ENCODE assay signal across 12 mouse cellular contexts in the genomic region with DNA sequence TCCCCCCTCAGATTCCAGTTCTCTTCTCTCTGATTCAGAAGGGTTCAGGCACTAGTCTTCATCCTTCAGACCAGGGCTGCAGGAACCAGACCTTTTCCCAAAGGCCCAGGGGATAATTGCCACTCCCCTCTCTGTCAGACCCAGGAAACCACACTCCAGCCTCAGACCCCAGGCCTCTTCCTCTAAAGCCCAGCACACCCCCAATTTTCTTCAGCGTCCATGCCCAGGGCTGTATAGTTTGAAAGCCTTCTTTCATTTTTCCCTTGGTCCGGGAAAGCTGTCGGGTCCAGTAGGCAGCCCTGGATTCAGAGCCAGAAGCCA. TPM values are rescaled to one million over a fixed set of nuclear protein-coding genes. Genes with fewer than 3 reads are reported as not detected.
DNase-seq lines count a peak whose midpoint lies in the region; ATAC-seq lines count a peak whose summit lies in the region.
"Had no signal": no experiment of that assay in that cellular context is flagged by ENCODE, and none has a peak within 500 bp of the region (broad histone marks: within the 10 kb centered on the region; RNA-seq: fewer than 3 reads in every experiment).

No protein-coding gene starts in this region.

- H3K36me3 ChIP-seq in hindbrain, embryonic 16.5 days (ENCODE audit: control insufficient read depth, insufficient read depth, low read length), result peaks cover 2% of the 10 kb centered on the region; the same call in 1 of the 2 replicates
- no peaks in the 10 kb centered on the region for H3K36me3 ChIP-seq in hindbrain, embryonic 11.5 days (ENCODE audit: control insufficient read depth, insufficient read depth, low read length)
- H3K36me3 ChIP-seq in midbrain, embryonic 11.5 days (ENCODE audit: control insufficient read depth, insufficient read depth, low read length), result no peaks in the 10 kb centered on the region
- H3K36me3 ChIP-seq in midbrain, embryonic 14.5 days (ENCODE audit: control insufficient read depth, insufficient read depth, low read length), result 0 out of 2 replicates have a peak, but pooled peaks cover 5% of the 10 kb centered on the region
- H3K36me3 ChIP-seq: forebrain, embryonic 12.5 days; stomach, embryonic 15.5 days had no signal

- no peak overlapping the region for H3K4me2 ChIP-seq in hindbrain, embryonic 16.5 days (ENCODE audit: low read length)
- no peak overlapping the region for H3K4me2 ChIP-seq in hindbrain, embryonic 11.5 days (replicated peaks; ENCODE audit: low read depth, low read length)
- H3K4me2 ChIP-seq in midbrain, embryonic 11.5 days, result no peak overlapping the region
- H3K4me2 ChIP-seq in midbrain, embryonic 14.5 days (ENCODE audit: low read length), result no peak overlapping the region
- H3K4me2 ChIP-seq: forebrain, embryonic 12.5 days; neural tube, embryonic 13.5 days; stomach, embryonic 15.5 days had no signal

- H3K27ac ChIP-seq in hindbrain, embryonic 16.5 days (ENCODE audit: low read depth, low read length), result no peak overlapping the region
- no peak overlapping the region for H3K27ac ChIP-seq in hindbrain, embryonic 11.5 days (ENCODE audit: low read depth, low read length)
- H3K27ac ChIP-seq in midbrain, embryonic 11.5 days (ENCODE audit: low read depth, low read length), result no peak overlapping the region
- no peak overlapping the region for H3K27ac ChIP-seq in midbrain, embryonic 14.5 days (replicated peaks; ENCODE audit: low read depth, low read length)
- H3K27ac ChIP-seq: forebrain, embryonic 12.5 days; heart, embryonic 10.5 days; neural tube, embryonic 13.5 days; stomach, embryonic 15.5 days had no signal

- no peaks in the 10 kb centered on the region for H3K27me3 ChIP-seq in hindbrain, embryonic 16.5 days (replicated peaks; ENCODE audit: control insufficient read depth, insufficient read depth, low read length)
- no peaks in the 10 kb centered on the region for H3K27me3 ChIP-seq in hindbrain, embryonic 11.5 days (ENCODE audit: control insufficient read depth, insufficient read depth, low read length)
- no peaks in the 10 kb centered on the region for H3K27me3 ChIP-seq in midbrain, embryonic 11.5 days (ENCODE audit: control insufficient read depth, insufficient read depth, low read length)
- no peaks in the 10 kb centered on the region for H3K27me3 ChIP-seq in midbrain, embryonic 14.5 days (ENCODE audit: control insufficient read depth, insufficient read depth, low read length)
- H3K27me3 ChIP-seq: forebrain, embryonic 12.5 days; neural tube, embryonic 13.5 days; stomach, embryonic 15.5 days had no signal

- no peak for DNase-seq in hindbrain, embryonic 11.5 days (ENCODE audit: low spot score)
- DNase-seq in midbrain, embryonic 11.5 days (ENCODE audit: low spot score, missing footprints), result no peak
- DNase-seq in midbrain, embryonic 14.5 days, result no peak
- no peak for DNase-seq in right cerebral cortex, postnatal 25 days
- DNase-seq in cerebellum, adult 11-12 months, result no peak

- H3K4me3 ChIP-seq in hindbrain, embryonic 16.5 days (ENCODE audit: low read length), result no peak overlapping the region
- H3K4me3 ChIP-seq in hindbrain, embryonic 11.5 days (ENCODE audit: low read depth, low read length), result no peak overlapping the region
- no peak overlapping the region for H3K4me3 ChIP-seq in midbrain, embryonic 11.5 days (ENCODE audit: low read depth, low read length)
- H3K4me3 ChIP-seq in midbrain, embryonic 14.5 days (replicated peaks; ENCODE audit: low read depth, low read length), result no peak overlapping the region
- H3K4me3 ChIP-seq: forebrain, embryonic 12.5 days; heart, embryonic 10.5 days; neural tube, embryonic 13.5 days; stomach, embryonic 15.5 days had no signal

- 82% methylated on average over 3 of the region's 3 CpGs for WGBS in hindbrain, embryonic 16.5 days
- WGBS in hindbrain, embryonic 11.5 days, result 77% methylated on average over 3 of the region's 3 CpGs
- 80% methylated on average over 3 of the region's 3 CpGs for WGBS in midbrain, embryonic 11.5 days
- WGBS in midbrain, embryonic 14.5 days, result 82% methylated on average over 3 of the region's 3 CpGs

- H3K4me1 ChIP-seq in hindbrain, embryonic 16.5 days (ENCODE audit: control insufficient read depth, insufficient read depth, low read depth, low read length), result no peaks in the 10 kb centered on the region
- H3K4me1 ChIP-seq in hindbrain, embryonic 11.5 days (replicated peaks; ENCODE audit: control insufficient read depth, insufficient read depth, low read length), result no peaks in the 10 kb centered on the region
- H3K4me1 ChIP-seq in midbrain, embryonic 11.5 days (ENCODE audit: control insufficient read depth, insufficient read depth, low read length), result no peaks in the 10 kb centered on the region
- no peaks in the 10 kb centered on the region for H3K4me1 ChIP-seq in midbrain, embryonic 14.5 days (ENCODE audit: control insufficient read depth, insufficient read depth, low read length)
- H3K4me1 ChIP-seq: forebrain, embryonic 12.5 days; heart, embryonic 10.5 days; neural tube, embryonic 13.5 days; stomach, embryonic 15.5 days had no signal

- 0 out of 2 replicates have a peak, but pooled peaks have one; percentile 1 for ATAC-seq in hindbrain, embryonic 16.5 days
- ATAC-seq in hindbrain, embryonic 11.5 days (ENCODE audit: low FRiP score), result no peak
- ATAC-seq in midbrain, embryonic 11.5 days (ENCODE audit: low FRiP score), result peak; percentile 17; the same call in 1 of the 2 replicates
- ATAC-seq in midbrain, embryonic 14.5 days (ENCODE audit: low FRiP score, low TSS enrichment), result no peak
- peak; percentile 51 for ATAC-seq in granulocyte monocyte progenitor cell, adult 5-6 weeks (replicated peaks; ENCODE audit: poor library complexity, severe bottlenecking)
- 0 out of 2 replicates have a peak, but pooled peaks have one; percentile 4 for ATAC-seq in megakaryocyte progenitor cell, adult 5-6 weeks (replicated peaks; ENCODE audit: poor library complexity)

- H3K9ac ChIP-seq in hindbrain, embryonic 16.5 days (ENCODE audit: low read depth, low read length), result no peak overlapping the region
- no peak overlapping the region for H3K9ac ChIP-seq in hindbrain, embryonic 11.5 days (ENCODE audit: low read depth, low read length)
- H3K9ac ChIP-seq in midbrain, embryonic 11.5 days (ENCODE audit: low read length), result no peak overlapping the region
- H3K9ac ChIP-seq in midbrain, embryonic 14.5 days (replicated peaks; ENCODE audit: low read length), result no peak overlapping the region
- H3K9ac ChIP-seq: forebrain, embryonic 12.5 days; neural tube, embryonic 13.5 days; stomach, embryonic 15.5 days had no signal

- H3K9me3 ChIP-seq in hindbrain, embryonic 16.5 days (ENCODE audit: control insufficient read depth, low read length), result no peaks in the 10 kb centered on the region
- no peaks in the 10 kb centered on the region for H3K9me3 ChIP-seq in hindbrain, embryonic 11.5 days (ENCODE audit: control insufficient read depth, low read length)
- H3K9me3 ChIP-seq in midbrain, embryonic 11.5 days (ENCODE audit: control insufficient read depth, low read length), result no peaks in the 10 kb centered on the region
- H3K9me3 ChIP-seq in midbrain, embryonic 14.5 days (ENCODE audit: control insufficient read depth, low read length), result no peaks in the 10 kb centered on the region
- H3K9me3 ChIP-seq: forebrain, embryonic 12.5 days; heart, embryonic 10.5 days; neural tube, embryonic 13.5 days; stomach, embryonic 15.5 days had no signal

RNA-seq across cellular contexts. Expression of gene Tmc4, which starts 2.2 kb away (rescaled TPM):
- 3.8 and 4.6 TPM in 2 replicates for polyA plus RNA-seq in hindbrain, embryonic 16.5 days (2015; fragmentation: Nextera tagmentation; extraction: Ambion mirVana)
- 3.0 and 4.4 TPM in 2 replicates for polyA plus RNA-seq in hindbrain, embryonic 11.5 days (2014; fragmentation: Nextera tagmentation; extraction: Ambion mirVana)
- 2.4 and 2.5 TPM in 2 replicates for polyA plus RNA-seq in midbrain, embryonic 11.5 days (2014; fragmentation: Nextera tagmentation; extraction: Ambion mirVana)
- 3.0 and 3.2 TPM in 2 replicates for polyA plus RNA-seq in midbrain, embryonic 14.5 days (2014; fragmentation: Nextera tagmentation; extraction: Ambion mirVana)
- 4.7 and 11.5 TPM in 2 replicates for total RNA-seq in granulocyte monocyte progenitor cell, adult 5-6 weeks (2014; fragmentation: Nextera tagmentation)
- total RNA-seq in granulocyte monocyte progenitor cell, adult 5-6 weeks (2017), result 2.2 and 2.3 TPM in 2 replicates
- total RNA-seq in megakaryocyte progenitor cell, adult 5-6 weeks (2015), result 4.4 and 8.4 TPM in 2 replicates
- 2.9 and 3.2 TPM in 2 replicates for total RNA-seq in megakaryocyte progenitor cell, adult 5-6 weeks (2017)

RNA-seq across cellular contexts. Expression of gene Leng1, which starts 9.5 kb away (rescaled TPM):
- 13.2 and 13.4 TPM in 2 replicates for polyA plus RNA-seq in hindbrain, embryonic 16.5 days (2015; fragmentation: Nextera tagmentation; extraction: Ambion mirVana)
- 16.4 and 20.9 TPM in 2 replicates for polyA plus RNA-seq in hindbrain, embryonic 11.5 days (2014; fragmentation: Nextera tagmentation; extraction: Ambion mirVana)
- 16.4 and 16.9 TPM in 2 replicates for polyA plus RNA-seq in midbrain, embryonic 11.5 days (2014; fragmentation: Nextera tagmentation; extraction: Ambion mirVana)
- polyA plus RNA-seq in midbrain, embryonic 14.5 days (2014; fragmentation: Nextera tagmentation; extraction: Ambion mirVana), result 10.6 TPM in 2 replicates
- 5.2 and 6.6 TPM in 2 replicates for total RNA-seq in granulocyte monocyte progenitor cell, adult 5-6 weeks (2014; fragmentation: Nextera tagmentation)
- 4.7 and 7.2 TPM in 2 replicates for total RNA-seq in granulocyte monocyte progenitor cell, adult 5-6 weeks (2017)
- total RNA-seq in megakaryocyte progenitor cell, adult 5-6 weeks (2015), result 6.1 and 9.4 TPM in 2 replicates
- total RNA-seq in megakaryocyte progenitor cell, adult 5-6 weeks (2017), result 7.9 and 10.3 TPM in 2 replicates

RNA-seq across cellular contexts. Expression of gene Tsen34, which starts 17.5 kb away (rescaled TPM):
- polyA plus RNA-seq in hindbrain, embryonic 16.5 days (2015; fragmentation: Nextera tagmentation; extraction: Ambion mirVana), result 282 and 308 TPM in 2 replicates
- 204 and 207 TPM in 2 replicates for polyA plus RNA-seq in hindbrain, embryonic 11.5 days (2014; fragmentation: Nextera tagmentation; extraction: Ambion mirVana)
- polyA plus RNA-seq in midbrain, embryonic 11.5 days (2014; fragmentation: Nextera tagmentation; extraction: Ambion mirVana), result 199 and 222 TPM in 2 replicates
- polyA plus RNA-seq in midbrain, embryonic 14.5 days (2014; fragmentation: Nextera tagmentation; extraction: Ambion mirVana), result 232 and 277 TPM in 2 replicates
- total RNA-seq in granulocyte monocyte progenitor cell, adult 5-6 weeks (2014; fragmentation: Nextera tagmentation), result 21.2 and 28.7 TPM in 2 replicates
- 31.6 and 37.5 TPM in 2 replicates for total RNA-seq in granulocyte monocyte progenitor cell, adult 5-6 weeks (2017)
- 15.0 and 19.4 TPM in 2 replicates for total RNA-seq in megakaryocyte progenitor cell, adult 5-6 weeks (2015)
- total RNA-seq in megakaryocyte progenitor cell, adult 5-6 weeks (2017), result 17.7 and 21.0 TPM in 2 replicates

RNA-seq across cellular contexts. Expression of gene Mboat7, which starts 18.1 kb away (rescaled TPM):
- polyA plus RNA-seq in hindbrain, embryonic 16.5 days (2015; fragmentation: Nextera tagmentation; extraction: Ambion mirVana), result 124 and 127 TPM in 2 replicates
- 22.2 and 25.1 TPM in 2 replicates for polyA plus RNA-seq in hindbrain, embryonic 11.5 days (2014; fragmentation: Nextera tagmentation; extraction: Ambion mirVana)
- 21.7 and 23.8 TPM in 2 replicates for polyA plus RNA-seq in midbrain, embryonic 11.5 days (2014; fragmentation: Nextera tagmentation; extraction: Ambion mirVana)
- polyA plus RNA-seq in midbrain, embryonic 14.5 days (2014; fragmentation: Nextera tagmentation; extraction: Ambion mirVana), result 70.6 and 70.7 TPM in 2 replicates
- 63.5 and 76.3 TPM in 2 replicates for total RNA-seq in granulocyte monocyte progenitor cell, adult 5-6 weeks (2014; fragmentation: Nextera tagmentation)
- 22.6 and 38.3 TPM in 2 replicates for total RNA-seq in granulocyte monocyte progenitor cell, adult 5-6 weeks (2017)
- 49.1 and 51.4 TPM in 2 replicates for total RNA-seq in megakaryocyte progenitor cell, adult 5-6 weeks (2015)
- 19.0 and 27.6 TPM in 2 replicates for total RNA-seq in megakaryocyte progenitor cell, adult 5-6 weeks (2017)

RNA-seq across cellular contexts. Expression of gene Rps9, which starts 28.6 kb away (rescaled TPM):
- 675 and 689 TPM in 2 replicates for polyA plus RNA-seq in hindbrain, embryonic 16.5 days (2015; fragmentation: Nextera tagmentation; extraction: Ambion mirVana)
- 1,221 and 1,232 TPM in 2 replicates for polyA plus RNA-seq in hindbrain, embryonic 11.5 days (2014; fragmentation: Nextera tagmentation; extraction: Ambion mirVana)
- polyA plus RNA-seq in midbrain, embryonic 11.5 days (2014; fragmentation: Nextera tagmentation; extraction: Ambion mirVana), result 1,245 and 1,271 TPM in 2 replicates
- 857 and 868 TPM in 2 replicates for polyA plus RNA-seq in midbrain, embryonic 14.5 days (2014; fragmentation: Nextera tagmentation; extraction: Ambion mirVana)
- 3,458 and 3,628 TPM in 2 replicates for total RNA-seq in granulocyte monocyte progenitor cell, adult 5-6 weeks (2014; fragmentation: Nextera tagmentation)
- 1,516 and 1,598 TPM in 2 replicates for total RNA-seq in granulocyte monocyte progenitor cell, adult 5-6 weeks (2017)
- total RNA-seq in megakaryocyte progenitor cell, adult 5-6 weeks (2015), result 1,732 and 1,826 TPM in 2 replicates
- 1,590 and 1,738 TPM in 2 replicates for total RNA-seq in megakaryocyte progenitor cell, adult 5-6 weeks (2017)

Comparison
In these comparisons a context has a peak if more than half of its experiments do, and no peak if none do; other contexts are left out.
1. ATAC-seq: peak in hindbrain, embryonic 16.5 days (single experiment), midbrain, embryonic 11.5 days (single experiment), granulocyte monocyte progenitor cell, adult 5-6 weeks (single experiment) and megakaryocyte progenitor cell, adult 5-6 weeks (single experiment); none in hindbrain, embryonic 11.5 days (single experiment) and midbrain, embryonic 14.5 days (single experiment).